Mouse (Mus musculus) stomach, embryonic 14.5 days (tissue): ENCODE measurements at regions not wholly inside any gene's neighbourhood (a gene's known extent, or its start where the extent isn't known, plus 50 kb on each side); places are given as distances from the start of the nearest gene placed in this dataset.

Experiments
- ATAC-seq: fragments of 200-750 bp; cut with Nextera tagmentation; 2 replicates; pipeline ENCODE4 v1.8.0; 2017; ENCODE audit warnings: low read depth, moderate TSS enrichment; ENCODE audit not compliant: insufficient number of reproducible peaks, insufficient read depth, low FRiP score
- H3K27ac ChIP-seq: fragments of 300-500 bp; sonication (generic); 2 replicates; pipeline ENCODE4 v1.5.1; 2014; ENCODE audit warnings: mild to moderate bottlenecking, low read length, moderate library complexity, mixed read lengths
- H3K27me3 ChIP-seq: fragments of 300-500 bp; sonication (generic); 2 replicates; pipeline ENCODE4 v1.6.1; 2014; ENCODE audit warnings: low read length, control low read depth, mixed read lengths; ENCODE audit not compliant: control insufficient read depth, insufficient read depth
- H3K36me3 ChIP-seq: fragments of 300-500 bp; sonication (generic); 2 replicates; pipeline ENCODE4 v1.6.1; 2014; ENCODE audit warnings: mild to moderate bottlenecking, control low read depth, low read length, moderate library complexity, mixed read lengths; ENCODE audit not compliant: control insufficient read depth, insufficient read depth
- H3K4me1 ChIP-seq: fragments of 300-500 bp; sonication (generic); 2 replicates; pipeline ENCODE4 v1.6.1; 2014; ENCODE audit warnings: low read length, control low read depth, mixed read lengths; ENCODE audit not compliant: control insufficient read depth, insufficient read depth
- H3K4me2 ChIP-seq: fragments of 300-500 bp; sonication (generic); replicated peaks from 2 replicates; pipeline ENCODE4 v1.6.1; 2014; ENCODE audit warnings: low read depth, low read length, control low read depth
- H3K4me3 ChIP-seq: fragments of 300-500 bp; sonication (generic); 2 replicates; pipeline ENCODE4 v1.5.1; 2014; ENCODE audit warnings: low read depth, low read length, control low read depth
- H3K9ac ChIP-seq: fragments of 300-500 bp; sonication (generic); replicated peaks from 2 replicates; pipeline ENCODE4 v1.6.1; 2014; ENCODE audit warnings: low read depth, mild to moderate bottlenecking, control low read depth, low read length, moderate library complexity, mixed read lengths
- H3K9me3 ChIP-seq: fragments of 300-500 bp; sonication (generic); 2 replicates; pipeline ENCODE4 v1.6.1; 2016; ENCODE audit warnings: low read depth, low read length, control low read depth; ENCODE audit not compliant: control insufficient read depth
- WGBS: fragments of 180-500 bp; shearing (Covaris S2); extraction: QIAGEN DNeasy Blood & Tissue Kit; methylation state at CpG from one replicate; pipeline ENCODE4 v1.1.7; 2014; 5-methylcytosine and 5-hydroxymethylcytosine counted together

GRCm38 (mm10) chr11:34899400-34899799 lies 66.0 kb upstream of the Spdl1 start:
- no peaks in the 10 kb centered on the region for H3K4me1 ChIP-seq
- H3K9ac ChIP-seq, result no peak overlapping the region
- H3K27ac ChIP-seq, result no peak overlapping the region
- H3K9me3 ChIP-seq, result no peaks in the 10 kb centered on the region
- H3K4me3 ChIP-seq, result no peak overlapping the region
- WGBS, result 45% methylated on average over 3 of the region's 3 CpGs
- H3K36me3 ChIP-seq, result no peaks in the 10 kb centered on the region
- no peak overlapping the region for H3K4me2 ChIP-seq
- H3K27me3 ChIP-seq, result no peaks in the 10 kb centered on the region
- no peak for ATAC-seq

- ATAC-seq, result no peak
- 57% methylated on average over 7 of the region's 7 CpGs for WGBS
These were observed 62.2 kb upstream of the Spdl1 start for GRCm38 (mm10) chr11:34895624-34896023.

GRCm38 (mm10) chr11:34888374-34889136 lies 55.1 kb upstream of the Spdl1 start:
- no peak for ATAC-seq
- H3K27me3 ChIP-seq, result no peaks in the 10 kb centered on the region
- 87% methylated on average over 7 of the region's 7 CpGs for WGBS
- no peaks in the 10 kb centered on the region for H3K4me1 ChIP-seq
- no peak overlapping the region for H3K27ac ChIP-seq
- H3K4me3 ChIP-seq, result no peak overlapping the region
- no peaks in the 10 kb centered on the region for H3K9me3 ChIP-seq
- no peak overlapping the region for H3K9ac ChIP-seq
- H3K4me2 ChIP-seq, result no peak overlapping the region
- H3K36me3 ChIP-seq, result no peaks in the 10 kb centered on the region

More at GRCm38 (mm10) chr11:34895624-34896023, 62.2 kb upstream of the Spdl1 start:
- Histone ChIP-seq H3K4me3 (no peak overlapping the region), H3K4me2 (no peak overlapping the region), H3K27me3 (no peaks in the 10 kb centered on the region), H3K27ac (no peak overlapping the region), H3K9me3 (no peaks in the 10 kb centered on the region), H3K4me1 (no peaks in the 10 kb centered on the region), H3K9ac (no peak overlapping the region), H3K36me3 (no peaks in the 10 kb centered on the region)

DNA sequence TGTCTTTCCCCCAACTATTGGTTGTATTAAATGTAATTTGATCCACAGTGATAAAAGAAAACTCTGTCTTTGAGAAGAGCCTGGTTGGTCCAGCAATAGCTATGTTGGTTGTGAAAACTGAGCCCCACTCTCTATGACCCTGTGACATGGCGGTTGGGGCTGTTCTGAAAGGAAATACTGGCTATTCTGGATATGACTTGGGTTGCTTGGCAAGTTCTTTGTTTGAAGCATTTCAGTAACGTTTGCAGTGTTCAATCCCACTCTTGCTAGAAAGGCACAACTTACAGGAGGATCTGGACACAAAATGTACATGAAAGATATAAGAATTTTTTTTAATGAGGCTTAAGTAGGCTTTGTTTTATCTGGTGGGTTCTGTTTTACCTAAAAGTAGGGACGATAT lies 54.1 kb upstream of the Spdl1 start:
- Histone ChIP-seq H3K4me2 (no peak overlapping the region), H3K4me3 (no peak overlapping the region), H3K27me3 (no peaks in the 10 kb centered on the region), H3K36me3 (no peaks in the 10 kb centered on the region), H3K27ac (no peak overlapping the region), H3K9ac (no peak overlapping the region), H3K4me1 (no peaks in the 10 kb centered on the region), H3K9me3 (no peaks in the 10 kb centered on the region)
- 84% methylated on average over 3 of the region's 3 CpGs for WGBS
- ATAC-seq, result no peak
